Mouse (Mus musculus) liver, postnatal 0 days (tissue): ENCODE measurements around the gene Uvssa. TPM values are rescaled to one million over a fixed set of nuclear protein-coding genes. Genes with fewer than 3 reads are reported as not detected.
A peak's percentile ranks its signal among the peaks of the same experiment; 100 is the strongest.
"Not testable (repeated sequence)": the region's sequence is repeated elsewhere in the genome, so short reads cannot be mapped to it uniquely, and the experiment has no call there.

ENCODE experiments used
- ATAC-seq: fragments of 200-750 bp; cut with Nextera tagmentation; 2 replicates; pipeline ENCODE4 v1.8.0; 2017; ENCODE audit warnings: mild to moderate bottlenecking, moderate library complexity
- DNase-seq: peaks from one replicate; pipeline ENCODE4 v3.0.0-alpha.2; 2016
- H3K27ac ChIP-seq: fragments of 300-500 bp; sonication (generic); 2 replicates; pipeline ENCODE4 v1.5.1; 2014; ENCODE audit warnings: antibody characterized with exemption, moderate library complexity, mild to moderate bottlenecking, low read depth
- H3K27me3 ChIP-seq: fragments of 300-500 bp; sonication (generic); 2 replicates; pipeline ENCODE4 v1.6.1; 2014; ENCODE audit warnings: low read length, control low read depth, mixed read lengths; ENCODE audit not compliant: insufficient read depth
- H3K36me3 ChIP-seq: fragments of 300-500 bp; sonication (generic); replicated peaks from 2 replicates; pipeline ENCODE4 v1.6.1; 2014; ENCODE audit warnings: mild to moderate bottlenecking, control low read depth, low read length, moderate library complexity, mixed read lengths; ENCODE audit not compliant: insufficient read depth
- H3K4me1 ChIP-seq: fragments of 300-500 bp; sonication (generic); 2 replicates; pipeline ENCODE4 v1.6.1; 2014; ENCODE audit warnings: antibody characterized with exemption, mild to moderate bottlenecking, control low read depth; ENCODE audit not compliant: insufficient read depth
- H3K4me2 ChIP-seq: fragments of 300-500 bp; sonication (generic); 2 replicates; pipeline ENCODE4 v1.6.1; 2014; ENCODE audit warnings: low read depth, mild to moderate bottlenecking, low read length, moderate library complexity, mixed read lengths
- H3K4me3 ChIP-seq: fragments of 300-500 bp; sonication (generic); 2 replicates; pipeline ENCODE4 v1.5.1; 2014; ENCODE audit warnings: low read depth, low read length
- H3K9ac ChIP-seq: fragments of 300-500 bp; sonication (generic); replicated peaks from 2 replicates; pipeline ENCODE4 v1.6.1; 2014; ENCODE audit warnings: mild to moderate bottlenecking, moderate library complexity
- H3K9me3 ChIP-seq: fragments of 300-500 bp; sonication (generic); 2 replicates; pipeline ENCODE4 v1.6.1; 2016; ENCODE audit warnings: mild to moderate bottlenecking, control low read depth, low read length, mixed read lengths
- CTCF ChIP-seq: sonication (generic); IDR thresholded peaks from 2 replicates; pipeline ENCODE4 v1.5.1; 2016; ENCODE audit warnings: antibody characterized with exemption, low read depth
- EP300 ChIP-seq: IDR thresholded peaks from 2 replicates; pipeline ENCODE4 v1.6.1; 2016; ENCODE audit warnings: antibody characterized with exemption, low read depth, mild to moderate bottlenecking
- WGBS: fragments of 180-500 bp; shearing (Covaris S2); extraction: QIAGEN DNeasy Blood & Tissue Kit; methylation state at CpG from one replicate; pipeline ENCODE4 v1.1.7; 2014; ENCODE audit not compliant: insufficient replicate concordance; 5-methylcytosine and 5-hydroxymethylcytosine counted together
- polyA plus RNA-seq: library from polyadenylated mRNA; unstranded; fragments of >200 nt; fragmentation: Nextera tagmentation; extraction: Ambion mirVana; gene quantifications from 2 replicates; pipeline ENCODE4 v1.2.1, GENCODE M21; 2015

Uvssa gene
- polyA plus RNA-seq, 1 experiment from 2014 or later: 3.1 TPM

GRCm38 (mm10) chr5:33341165-33341564 is 37.2 kb upstream of the Uvssa start:
- H3K4me2 ChIP-seq: no peak overlapping the region
- no peak for TF ChIP-seq EP300
- TF ChIP-seq CTCF: no peak
- no peaks in the 10 kb centered on the region for H3K9me3 ChIP-seq
- no peak overlapping the region for H3K9ac ChIP-seq
- ATAC-seq (no peak), DNase-seq (no peak)
- H3K27me3 ChIP-seq: no peaks in the 10 kb centered on the region
- no peak overlapping the region for H3K27ac ChIP-seq
- no peaks in the 10 kb centered on the region; the same call in 1 of the 2 replicates for H3K36me3 ChIP-seq
- no peak overlapping the region for H3K4me3 ChIP-seq
- H3K4me1 ChIP-seq: peaks cover 41% of the 10 kb centered on the region
- 70% methylated on average over 6 of the region's 6 CpGs for WGBS

GRCm38 (mm10) chr5:33342248-33342647 is 36.1 kb upstream of the Uvssa start:
- not testable (repeated sequence) for H3K27me3 ChIP-seq, H3K36me3 ChIP-seq, ATAC-seq, H3K4me3 ChIP-seq, DNase-seq, H3K9ac ChIP-seq, H3K9me3 ChIP-seq, H3K27ac ChIP-seq, H3K4me2 ChIP-seq
- peak; percentile 34 for TF ChIP-seq CTCF
- 64% methylated on average over 3 of the region's 3 CpGs for WGBS
- peaks cover 35% of the 10 kb centered on the region for H3K4me1 ChIP-seq

GRCm38 (mm10) chr5:33342821-33343220 is 35.5 kb upstream of the Uvssa start:
- no peaks in the 10 kb centered on the region for H3K9me3 ChIP-seq
- H3K27ac ChIP-seq: no peak overlapping the region
- H3K4me2 ChIP-seq: no peak overlapping the region
- TF ChIP-seq CTCF (no peak), EP300 (no peak)
- DNase-seq (no peak), ATAC-seq (no peak)
- H3K4me3 ChIP-seq: no peak overlapping the region
- H3K4me1 ChIP-seq: peaks cover 35% of the 10 kb centered on the region
- H3K9ac ChIP-seq: no peak overlapping the region
- no peaks in the 10 kb centered on the region; the same call in 1 of the 2 replicates for H3K36me3 ChIP-seq
- H3K27me3 ChIP-seq: no peaks in the 10 kb centered on the region

DNA sequence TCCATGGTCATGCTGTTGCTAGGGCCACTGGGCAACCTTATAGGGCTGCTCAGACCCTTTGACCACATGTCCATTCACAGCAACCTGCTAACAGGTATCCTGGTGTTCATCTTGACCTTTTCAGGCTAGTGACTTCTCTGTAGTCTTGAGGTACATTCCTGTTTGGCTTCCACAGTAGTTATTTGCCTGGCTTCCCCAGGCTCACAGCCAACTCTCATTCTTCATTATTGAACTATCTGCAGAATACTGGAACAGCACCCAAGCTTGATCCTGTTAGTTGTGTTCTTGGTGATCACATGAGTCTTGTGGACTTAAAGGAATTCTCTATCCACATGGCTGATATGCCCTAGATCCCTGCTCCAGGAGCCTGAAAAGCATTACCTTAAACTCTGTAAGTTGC is 34.8 kb upstream of the Uvssa start:
- Histone ChIP-seq H3K4me1 (peaks cover 35% of the 10 kb centered on the region), H3K9ac (no peak overlapping the region), H3K27me3 (no peaks in the 10 kb centered on the region), H3K4me2 (no peak overlapping the region), H3K4me3 (no peak overlapping the region), H3K36me3 (no peaks in the 10 kb centered on the region; the same call in 1 of the 2 replicates), H3K9me3 (no peaks in the 10 kb centered on the region), H3K27ac (no peak overlapping the region)
- DNase-seq (no peak), ATAC-seq (no peak)
- no peak for TF ChIP-seq CTCF
- no peak for TF ChIP-seq EP300

DNA sequence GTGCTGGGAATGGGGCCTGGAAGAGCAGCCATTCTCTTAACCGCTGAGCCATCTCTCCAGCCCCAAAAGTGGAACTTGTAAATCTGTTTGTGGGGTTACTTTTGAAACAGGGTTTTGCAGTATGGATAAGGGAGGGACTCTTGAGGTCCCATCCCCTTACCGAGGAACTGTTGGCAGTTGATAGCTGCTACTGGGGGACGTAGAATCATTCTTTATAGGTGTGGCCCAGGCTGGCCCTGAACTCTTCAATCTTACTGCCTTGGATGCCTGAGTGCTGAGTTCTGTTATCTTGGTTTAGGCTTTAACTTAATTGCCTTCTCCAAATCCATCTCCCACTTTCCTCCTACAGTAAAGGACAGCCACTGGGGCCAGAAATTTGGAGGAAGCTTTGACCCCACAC is 34.3 kb upstream of the Uvssa start:
- peaks cover 35% of the 10 kb centered on the region for H3K4me1 ChIP-seq
- no peak overlapping the region for H3K9ac ChIP-seq
- H3K27ac ChIP-seq: no peak overlapping the region
- H3K27me3 ChIP-seq: no peaks in the 10 kb centered on the region
- DNase-seq: no peak
- 0 out of 2 replicates have a peak, but pooled peaks have one; percentile 12 for ATAC-seq
- no peaks in the 10 kb centered on the region; the same call in 1 of the 2 replicates for H3K36me3 ChIP-seq
- H3K4me3 ChIP-seq: no peak overlapping the region
- 57% methylated on average over 3 of the region's 3 CpGs for WGBS
- no peak overlapping the region for H3K4me2 ChIP-seq
- H3K9me3 ChIP-seq: no peaks in the 10 kb centered on the region
- TF ChIP-seq EP300: no peak

DNA sequence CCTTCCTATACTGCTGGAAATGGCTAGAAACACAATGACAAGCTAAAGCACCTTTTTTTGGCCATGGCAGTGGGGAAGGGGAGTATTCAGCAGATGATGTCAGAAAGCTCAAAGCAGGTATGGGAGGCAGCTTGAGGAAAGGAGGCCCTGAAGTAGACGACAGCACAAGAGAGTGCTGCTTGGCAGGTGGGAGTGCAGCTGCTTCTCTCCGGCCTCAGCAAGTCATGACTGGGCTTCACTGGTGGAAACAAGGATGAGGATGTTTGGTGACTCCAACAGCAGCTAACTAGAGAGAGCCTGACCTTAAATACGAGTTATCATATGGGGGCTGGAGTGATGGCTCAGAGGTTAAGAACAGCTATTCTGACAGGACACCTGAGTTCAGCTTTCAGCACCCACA is 30.7 kb upstream of the Uvssa start:
- Histone ChIP-seq H3K4me3 (no peak overlapping the region), H3K4me2 (no peak overlapping the region), H3K36me3 (no peaks in the 10 kb centered on the region; the same call in none of the 2 replicates), H3K4me1 (peaks cover 43% of the 10 kb centered on the region), H3K9me3 (no peaks in the 10 kb centered on the region), H3K27me3 (no peaks in the 10 kb centered on the region), H3K27ac (no peak overlapping the region), H3K9ac (no peak overlapping the region)
- DNase-seq (no peak), ATAC-seq (no peak)
- 71% methylated on average over 3 of the region's 3 CpGs for WGBS
- TF ChIP-seq EP300: no peak
- TF ChIP-seq CTCF: no peak

DNA sequence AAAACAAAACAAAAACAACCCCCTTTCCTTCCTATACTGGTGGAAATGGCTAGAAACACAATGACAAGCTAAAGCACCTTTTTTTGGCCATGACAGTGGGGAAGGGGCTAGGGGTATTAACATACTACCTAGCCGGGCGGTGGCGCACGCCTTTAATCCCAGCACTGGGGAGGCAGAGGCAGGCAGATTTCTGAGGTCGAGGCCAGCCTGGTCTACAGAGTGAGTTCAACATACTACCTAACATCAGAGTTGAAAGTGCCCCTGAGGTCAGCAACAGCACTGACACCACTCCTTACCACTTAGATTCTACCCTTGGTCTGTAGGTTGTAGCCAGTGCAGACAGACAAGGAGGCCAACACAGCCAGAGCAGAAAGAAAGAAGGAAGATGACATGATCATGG is 29.1 kb upstream of the Uvssa start:
- H3K9me3 ChIP-seq: no peaks in the 10 kb centered on the region
- ATAC-seq: no peak
- no peak for DNase-seq
- H3K27me3 ChIP-seq: no peaks in the 10 kb centered on the region
- H3K4me1 ChIP-seq: peaks cover 34% of the 10 kb centered on the region
- H3K27ac ChIP-seq: no peak overlapping the region
- no peak overlapping the region for H3K4me3 ChIP-seq
- H3K9ac ChIP-seq: no peak overlapping the region
- WGBS: 94% methylated on average over 5 of the region's 5 CpGs
- no peak for TF ChIP-seq EP300
- no peak for TF ChIP-seq CTCF
- no peaks in the 10 kb centered on the region; the same call in none of the 2 replicates for H3K36me3 ChIP-seq
- H3K4me2 ChIP-seq: no peak overlapping the region
